Mouse (Mus musculus) erythroblast, embryonic 14.5 days (primary cell): Measurements from ENCODE around the gene Anapc16. TPM values are rescaled to one million over a fixed set of nuclear protein-coding genes. Genes with fewer than 3 reads are reported as not detected.
"Not testable (repeated sequence)": the region's sequence is repeated elsewhere in the genome, so short reads cannot be mapped to it uniquely, and the experiment has no call there.

Experiments used
- H3K27me3 ChIP-seq: 2 replicates; pipeline ENCODE4 v1.6.1; 2012; ENCODE audit warnings: inconsistent platforms; ENCODE audit not compliant: control insufficient read depth
- H3K36me3 ChIP-seq: 2 replicates; pipeline ENCODE4 v1.6.1; 2012; ENCODE audit warnings: mild to moderate bottlenecking, inconsistent platforms; ENCODE audit not compliant: control insufficient read depth
- H3K4me1 ChIP-seq: 2 replicates; pipeline ENCODE4 v1.6.1; 2012; ENCODE audit warnings: inconsistent platforms; ENCODE audit not compliant: control insufficient read depth
- H3K4me3 ChIP-seq: replicated peaks from 2 replicates; pipeline ENCODE3; 2012; ENCODE audit warnings: moderate library complexity, mild to moderate bottlenecking, inconsistent platforms
- H3K9me3 ChIP-seq: 2 replicates; pipeline ENCODE4 v1.6.1; 2012; ENCODE audit warnings: low read length, inconsistent platforms, mixed read lengths; ENCODE audit not compliant: control insufficient read depth
- GATA1 ChIP-seq: IDR thresholded peaks from 2 replicates; pipeline ENCODE4 v1.6.1; 2012; ENCODE audit warnings: low read length, inconsistent platforms, mixed read lengths
- TAL1 ChIP-seq: IDR thresholded peaks from 3 replicates; pipeline ENCODE4 v1.6.1; 2012; ENCODE audit warnings: low read length, inconsistent platforms, mixed read lengths
- polyA plus RNA-seq: library from polyadenylated mRNA; stranded (reverse); fragments of >175 nt; gene quantifications from 2 replicates; pipeline ENCODE4 v1.2.3, GENCODE M21; 2012

The Anapc16 gene
- polyA plus RNA-seq, 1 experiment = 7.5 TPM

- Histone ChIP-seq H3K4me1 (peaks cover 28% of the 10 kb centered on the region), H3K36me3 (peaks cover 34% of the 10 kb centered on the region), H3K4me3 (no peak overlapping the region), H3K9me3 (no peaks in the 10 kb centered on the region), H3K27me3 (no peaks in the 10 kb centered on the region)
- TF ChIP-seq GATA1 (no peak), TAL1 (no peak)
These were observed 2.3 kb upstream of the Anapc16 start for GRCm38 (mm10) chr10:60005264-60005663.

DNA sequence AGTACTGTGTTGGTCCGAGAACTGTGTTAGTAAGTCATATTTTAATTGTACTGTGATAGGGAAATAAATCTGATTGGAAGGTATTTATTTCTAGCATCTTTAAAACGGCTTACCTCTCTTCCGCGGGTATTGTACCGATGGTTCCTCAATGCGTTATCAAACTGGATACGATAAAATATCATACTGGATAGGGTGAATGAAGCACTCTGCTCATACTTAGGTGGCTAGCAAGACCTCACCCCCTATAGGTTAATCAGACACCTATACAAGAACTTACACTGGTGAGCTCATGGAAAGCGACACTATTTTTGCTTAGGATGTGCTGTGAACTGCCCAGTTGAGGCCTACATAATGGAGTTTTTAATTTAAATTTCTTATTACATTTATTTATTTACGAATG is 912 bp upstream of the Anapc16 start:
- Histone ChIP-seq H3K4me3 (peak overlapping the region; percentile 70), H3K9me3 (no peaks in the 10 kb centered on the region), H3K4me1 (peaks cover 36% of the 10 kb centered on the region), H3K36me3 (peaks cover 37% of the 10 kb centered on the region), H3K27me3 (no peaks in the 10 kb centered on the region)
- TF ChIP-seq GATA1 (no peak), TAL1 (no peak)

GRCm38 (mm10) chr10:60003213-60003752 is 348 bp upstream of the Anapc16 start:
- peaks cover 32% of the 10 kb centered on the region for H3K36me3 ChIP-seq
- no peak for TF ChIP-seq GATA1
- no peak for TF ChIP-seq TAL1
- H3K27me3 ChIP-seq = no peaks in the 10 kb centered on the region
- peaks cover 40% of the 10 kb centered on the region for H3K4me1 ChIP-seq
- peak overlapping the region; percentile 70 for H3K4me3 ChIP-seq
- no peaks in the 10 kb centered on the region for H3K9me3 ChIP-seq

- H3K9me3 ChIP-seq = no peaks in the 10 kb centered on the region
These were observed 732 bp downstream of the Anapc16 start for GRCm38 (mm10) chr10:60002203-60002602.

GRCm38 (mm10) chr10:60001663-60002062 is 1.3 kb downstream of the Anapc16 start:
- peak overlapping the region; percentile 70 for H3K4me3 ChIP-seq
- not testable (repeated sequence) for H3K9me3 ChIP-seq, H3K27me3 ChIP-seq
- peaks cover 41% of the 10 kb centered on the region for H3K4me1 ChIP-seq
- H3K36me3 ChIP-seq = peaks cover 26% of the 10 kb centered on the region

More at GRCm38 (mm10) chr10:60002203-60002602, 732 bp downstream of the Anapc16 start:
- peak overlapping the region; percentile 70 for H3K4me3 ChIP-seq
- no peaks in the 10 kb centered on the region for H3K27me3 ChIP-seq
- peaks cover 41% of the 10 kb centered on the region for H3K4me1 ChIP-seq
- peaks cover 23% of the 10 kb centered on the region for H3K36me3 ChIP-seq
- TF ChIP-seq TAL1 (no peak), GATA1 (no peak)

DNA sequence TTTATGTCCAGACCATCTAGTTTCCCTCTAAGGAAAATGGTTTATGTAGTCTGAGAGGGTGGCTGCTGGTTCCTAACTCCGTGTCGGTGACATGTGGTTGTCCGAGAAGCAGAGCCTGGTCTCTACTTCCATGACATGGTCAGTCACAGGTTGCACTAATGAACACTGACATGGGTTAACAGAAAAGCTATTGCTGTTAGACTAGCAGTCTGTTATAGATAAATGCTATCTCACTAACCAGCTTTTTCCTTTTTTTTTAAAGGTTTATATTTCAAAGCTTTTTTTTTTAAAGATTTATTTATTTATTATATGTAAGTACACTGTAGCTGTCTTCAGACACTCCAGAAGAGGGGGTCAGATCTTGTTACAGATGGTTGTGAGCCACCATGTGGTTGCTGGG is 3.9 kb downstream of the Anapc16 start:
- peaks cover 41% of the 10 kb centered on the region for H3K4me1 ChIP-seq
- no peak for TF ChIP-seq TAL1
- TF ChIP-seq GATA1 = no peak

GRCm38 (mm10) chr10:59997591-59997990 is 5.3 kb downstream of the Anapc16 start:
- no peaks in the 10 kb centered on the region for H3K9me3 ChIP-seq
- peaks cover 32% of the 10 kb centered on the region for H3K4me1 ChIP-seq
- TF ChIP-seq GATA1 = no peak
- TF ChIP-seq TAL1 = no peak
- H3K36me3 ChIP-seq = peaks cover 61% of the 10 kb centered on the region
- no peak overlapping the region for H3K4me3 ChIP-seq
- H3K27me3 ChIP-seq = no peaks in the 10 kb centered on the region

More for the DNA sequence above, 3.9 kb downstream of the Anapc16 start:
- Histone ChIP-seq H3K9me3 (no peaks in the 10 kb centered on the region), H3K36me3 (peaks cover 49% of the 10 kb centered on the region), H3K27me3 (no peaks in the 10 kb centered on the region), H3K4me3 (no peak overlapping the region)

DNA sequence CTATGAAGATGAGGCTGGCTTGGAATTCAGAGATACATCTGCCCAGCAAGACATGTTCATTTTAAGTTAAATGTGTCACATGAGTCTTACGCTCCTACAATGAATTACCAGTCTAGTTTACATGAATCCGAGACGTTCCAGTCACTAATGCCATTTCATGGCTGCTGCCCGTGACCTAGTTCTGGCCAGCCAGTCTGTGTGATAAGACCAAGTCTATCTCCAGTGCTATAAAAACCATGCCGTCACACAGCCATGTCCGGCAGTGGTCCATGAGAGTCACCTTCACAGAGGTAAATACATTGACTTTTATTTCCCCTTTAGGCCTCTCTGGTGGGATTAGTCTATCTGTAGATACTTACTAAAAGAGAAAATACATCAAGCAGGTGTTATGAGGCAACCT is 7.0 kb downstream of the Anapc16 start:
- TF ChIP-seq GATA1 = no peak
- no peak for TF ChIP-seq TAL1
- no peaks in the 10 kb centered on the region for H3K27me3 ChIP-seq
- H3K4me1 ChIP-seq = peaks cover 19% of the 10 kb centered on the region
- no peak overlapping the region for H3K4me3 ChIP-seq
- H3K9me3 ChIP-seq = no peaks in the 10 kb centered on the region
- H3K36me3 ChIP-seq = peaks cover 70% of the 10 kb centered on the region

GRCm38 (mm10) chr10:59993813-59994212 is 9.1 kb downstream of the Anapc16 start:
- TF ChIP-seq TAL1 = peak; percentile 32; the same call in 1 of the 3 replicates
- H3K9me3 ChIP-seq, H3K4me1 ChIP-seq, H3K4me3 ChIP-seq, H3K27me3 ChIP-seq: not testable (repeated sequence)
- H3K36me3 ChIP-seq = peaks cover 76% of the 10 kb centered on the region

DNA sequence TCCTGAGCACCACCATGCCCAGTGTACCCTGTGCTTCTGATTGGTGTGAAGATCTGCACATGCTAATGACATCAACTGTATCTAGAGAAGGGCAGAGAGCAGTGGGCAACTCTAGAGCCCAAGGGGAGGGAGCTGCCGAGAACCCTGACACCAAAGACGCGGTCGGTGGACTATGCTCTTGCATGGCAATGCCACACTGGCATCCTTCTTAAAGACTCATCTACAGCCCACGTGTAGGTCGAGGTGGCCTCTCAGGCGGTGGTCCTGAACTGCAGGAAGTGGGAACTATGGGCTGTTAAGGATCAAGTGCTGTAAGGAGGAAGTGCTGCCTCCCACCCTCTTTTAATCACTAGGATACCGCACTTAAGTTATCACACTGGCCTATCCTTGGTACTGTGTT is 10.9 kb downstream of the Anapc16 start:
- Histone ChIP-seq H3K9me3 (no peaks in the 10 kb centered on the region), H3K4me3 (no peak overlapping the region), H3K4me1 (no peaks in the 10 kb centered on the region), H3K27me3 (no peaks in the 10 kb centered on the region), H3K36me3 (peaks cover 93% of the 10 kb centered on the region)
- no peak for TF ChIP-seq TAL1
- no peak for TF ChIP-seq GATA1
